Mouse (Mus musculus): ENCODE data around the gene Dmrt1. TPM values are rescaled to one million over a fixed set of nuclear protein-coding genes. Genes with fewer than 3 reads are reported as not detected.
"Not testable (repeated sequence)": the region's sequence is repeated elsewhere in the genome, so short reads cannot be mapped to it uniquely, and the experiment has no call there.

Gene Dmrt1
- total RNA-seq (2017): not detected in 2 replicates

GRCm38 (mm10) chr19:25505360-25506196 lies at the start of gene Dmrt1:
Gene Dmrt1, plus strand, starts transcription at chr19:25505618.
- no peak for ATAC-seq (ENCODE audit: extremely low read depth, insufficient number of reproducible peaks, low FRiP score, poor library complexity, severe bottlenecking)

GRCm38 (mm10) chr19:25460760-25461159 lies 44.7 kb upstream of the Dmrt1 start:
- ATAC-seq (ENCODE audit: extremely low read depth, insufficient number of reproducible peaks, low FRiP score, poor library complexity, severe bottlenecking): no peak

GRCm38 (mm10) chr19:25461553-25462320 lies 43.7 kb upstream of the Dmrt1 start:
- no peak for ATAC-seq (ENCODE audit: extremely low read depth, insufficient number of reproducible peaks, low FRiP score, poor library complexity, severe bottlenecking)

GRCm38 (mm10) chr19:25475806-25476205 lies 29.6 kb upstream of the Dmrt1 start:
- ATAC-seq (ENCODE audit: extremely low read depth, insufficient number of reproducible peaks, low FRiP score, poor library complexity, severe bottlenecking): not testable (repeated sequence)

- ATAC-seq (ENCODE audit: extremely low read depth, insufficient number of reproducible peaks, low FRiP score, poor library complexity, severe bottlenecking): no peak
These were observed 26.2 kb upstream of the Dmrt1 start for GRCm38 (mm10) chr19:25479152-25479669.

- no peak for ATAC-seq (ENCODE audit: extremely low read depth, insufficient number of reproducible peaks, low FRiP score, poor library complexity, severe bottlenecking)
These were observed 24.6 kb upstream of the Dmrt1 start for GRCm38 (mm10) chr19:25480820-25481219.

GRCm38 (mm10) chr19:25486561-25486960 lies 18.9 kb upstream of the Dmrt1 start:
- ATAC-seq (ENCODE audit: extremely low read depth, insufficient number of reproducible peaks, low FRiP score, poor library complexity, severe bottlenecking): no peak

GRCm38 (mm10) chr19:25487350-25487749 lies 18.1 kb upstream of the Dmrt1 start:
- no peak for ATAC-seq (ENCODE audit: extremely low read depth, insufficient number of reproducible peaks, low FRiP score, poor library complexity, severe bottlenecking)

- no peak for ATAC-seq (ENCODE audit: extremely low read depth, insufficient number of reproducible peaks, low FRiP score, poor library complexity, severe bottlenecking)
These were observed 16.9 kb upstream of the Dmrt1 start for GRCm38 (mm10) chr19:25488546-25488945.

- ATAC-seq (ENCODE audit: extremely low read depth, insufficient number of reproducible peaks, low FRiP score, poor library complexity, severe bottlenecking): no peak
These were observed 15.9 kb upstream of the Dmrt1 start for GRCm38 (mm10) chr19:25489546-25489945.

- no peak for ATAC-seq (ENCODE audit: extremely low read depth, insufficient number of reproducible peaks, low FRiP score, poor library complexity, severe bottlenecking)
These were observed 8.0 kb upstream of the Dmrt1 start for GRCm38 (mm10) chr19:25497434-25497833.

- no peak for ATAC-seq (ENCODE audit: extremely low read depth, insufficient number of reproducible peaks, low FRiP score, poor library complexity, severe bottlenecking)
These were observed 540 bp upstream of the Dmrt1 start for GRCm38 (mm10) chr19:25504878-25505277.

- ATAC-seq (ENCODE audit: extremely low read depth, insufficient number of reproducible peaks, low FRiP score, poor library complexity, severe bottlenecking): no peak
These were observed 1.2 kb downstream of the Dmrt1 start for GRCm38 (mm10) chr19:25506616-25507015.

- no peak for ATAC-seq (ENCODE audit: extremely low read depth, insufficient number of reproducible peaks, low FRiP score, poor library complexity, severe bottlenecking)
These were observed 9.6 kb downstream of the Dmrt1 start for GRCm38 (mm10) chr19:25514986-25515530.

GRCm38 (mm10) chr19:25524156-25524555 lies 18.7 kb downstream of the Dmrt1 start:
- ATAC-seq (ENCODE audit: extremely low read depth, insufficient number of reproducible peaks, low FRiP score, poor library complexity, severe bottlenecking): no peak

- ATAC-seq (ENCODE audit: extremely low read depth, insufficient number of reproducible peaks, low FRiP score, poor library complexity, severe bottlenecking): no peak
These were observed 20.3 kb downstream of the Dmrt1 start for GRCm38 (mm10) chr19:25525726-25526125.

- no peak for ATAC-seq (ENCODE audit: extremely low read depth, insufficient number of reproducible peaks, low FRiP score, poor library complexity, severe bottlenecking)
These were observed 24.3 kb downstream of the Dmrt1 start for GRCm38 (mm10) chr19:25529673-25530072.

- peak; percentile 51; the same call in 1 of the 2 replicates for ATAC-seq (ENCODE audit: extremely low read depth, insufficient number of reproducible peaks, low FRiP score, poor library complexity, severe bottlenecking)
These were observed 40.4 kb downstream of the Dmrt1 start for GRCm38 (mm10) chr19:25545714-25546340.

- ATAC-seq (ENCODE audit: extremely low read depth, insufficient number of reproducible peaks, low FRiP score, poor library complexity, severe bottlenecking): peak; percentile 68
These were observed 41.7 kb downstream of the Dmrt1 start for GRCm38 (mm10) chr19:25547086-25547643.
